Mouse (Mus musculus): ENCODE data around the gene Kdm2a. TPM values are rescaled to one million over a fixed set of nuclear protein-coding genes. Genes with fewer than 3 reads are reported as not detected.
A peak's percentile ranks its signal among the peaks of the same experiment; 100 is the strongest.

Gene Kdm2a
- polyA plus RNA-seq, 2 experiments = 54.4 to 99.7 TPM

DNA sequence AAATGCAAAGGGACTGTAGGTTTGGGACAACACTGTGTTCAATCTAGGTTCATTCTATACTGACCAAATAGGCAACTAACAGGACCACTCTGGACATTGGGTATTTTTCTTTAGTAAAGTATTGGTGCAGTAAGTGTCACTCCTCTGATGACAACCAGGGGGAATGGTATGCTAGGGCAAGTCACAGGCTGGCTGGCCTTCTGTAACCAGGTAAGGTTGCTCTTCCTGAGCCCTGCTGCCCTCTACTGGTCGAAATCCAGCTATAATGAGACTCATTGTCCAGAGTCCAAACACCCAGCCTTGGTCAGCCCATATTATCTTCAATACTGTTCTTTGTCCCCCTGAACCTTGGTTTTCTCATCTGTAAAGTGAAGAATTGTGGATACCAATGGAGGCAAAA, 19.1 kb upstream of the Kdm2a start:
- Histone ChIP-seq H3K9ac (ENCODE audit: low read depth, low read length, severe bottlenecking) (no peak overlapping the region), H3K4me1 (ENCODE audit: control insufficient read depth, insufficient read depth, low read length) (no peaks in the 10 kb centered on the region), H3K4me2 (replicated peaks; ENCODE audit: low read depth, low read length, severe bottlenecking) (no peak overlapping the region), H3K36me3 (ENCODE audit: control insufficient read depth, insufficient read depth, low read length) (no peaks in the 10 kb centered on the region), H3K4me3 (replicated peaks; ENCODE audit: low read length) (no peak overlapping the region), H3K27me3 (ENCODE audit: control insufficient read depth, insufficient read depth, low read length) (no peaks in the 10 kb centered on the region), H3K27ac (replicated peaks; ENCODE audit: low read depth, low read length) (no peak overlapping the region), H3K9me3 (ENCODE audit: control insufficient read depth, low read length) (no peaks in the 10 kb centered on the region; the same call in 1 of the 2 replicates)
- WGBS = 0% methylated on average over 1 of the region's 1 CpGs
- no peak for ATAC-seq (ENCODE audit: low FRiP score, low read depth)
- TF ChIP-seq POLR2A (IDR thresholded peaks at IDR 0.05; ENCODE audit: borderline replicate concordance, extremely low read depth, insufficient read depth, insufficient read length) = no peak
- peak; percentile 63 for DNase-seq (ENCODE audit: low spot score)

GRCm38 (mm10) chr19:4414631-4415030, 16.5 kb upstream of the Kdm2a start:
- Histone ChIP-seq H3K9ac (ENCODE audit: low read depth, low read length, severe bottlenecking) (no peak overlapping the region), H3K4me1 (ENCODE audit: control insufficient read depth, insufficient read depth, low read length) (no peaks in the 10 kb centered on the region), H3K9me3 (ENCODE audit: control insufficient read depth, low read length) (no peaks in the 10 kb centered on the region), H3K36me3 (ENCODE audit: control insufficient read depth, insufficient read depth, low read length) (no peaks in the 10 kb centered on the region), H3K4me3 (replicated peaks; ENCODE audit: low read length) (no peak overlapping the region), H3K27me3 (ENCODE audit: control insufficient read depth, insufficient read depth, low read length) (no peaks in the 10 kb centered on the region), H3K27ac (replicated peaks; ENCODE audit: low read depth, low read length) (no peak overlapping the region), H3K4me2 (replicated peaks; ENCODE audit: low read depth, low read length, severe bottlenecking) (no peak overlapping the region)
- DNase-seq (ENCODE audit: low spot score) = no peak
- no peak for TF ChIP-seq POLR2A (IDR thresholded peaks at IDR 0.05; ENCODE audit: borderline replicate concordance, extremely low read depth, insufficient read depth, insufficient read length)
- WGBS = 88% methylated on average over 1 of the region's 1 CpGs
- no peak for ATAC-seq (ENCODE audit: low FRiP score, low read depth)

DNA sequence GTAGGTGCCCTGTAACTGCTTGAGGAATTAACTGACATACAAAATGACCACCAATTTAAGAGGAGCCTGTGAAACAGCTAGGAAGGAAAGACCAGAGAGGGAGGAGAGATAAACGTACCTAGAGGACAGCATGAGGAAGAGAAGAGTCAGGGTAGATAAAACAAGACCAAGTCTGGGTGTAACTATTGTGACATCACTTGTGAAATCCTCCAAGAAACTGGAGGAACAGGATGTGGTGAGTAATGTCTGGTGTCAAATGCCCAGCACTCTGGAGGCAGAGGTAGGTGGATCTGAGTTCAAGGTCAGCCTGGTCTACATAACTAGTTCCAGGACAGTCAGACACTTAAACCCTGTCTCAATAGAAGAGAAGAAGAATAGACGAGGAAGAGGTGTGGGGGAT, 11.0 kb upstream of the Kdm2a start:
- TF ChIP-seq POLR2A (IDR thresholded peaks at IDR 0.05; ENCODE audit: borderline replicate concordance, extremely low read depth, insufficient read depth, insufficient read length) = no peak
- Histone ChIP-seq H3K4me3 (replicated peaks; ENCODE audit: low read length) (no peak overlapping the region), H3K4me2 (replicated peaks; ENCODE audit: low read depth, low read length, severe bottlenecking) (no peak overlapping the region), H3K9ac (ENCODE audit: low read depth, low read length, severe bottlenecking) (no peak overlapping the region), H3K36me3 (ENCODE audit: control insufficient read depth, insufficient read depth, low read length) (no peaks in the 10 kb centered on the region), H3K4me1 (ENCODE audit: control insufficient read depth, insufficient read depth, low read length) (no peaks in the 10 kb centered on the region), H3K27me3 (ENCODE audit: control insufficient read depth, insufficient read depth, low read length) (no peaks in the 10 kb centered on the region), H3K9me3 (ENCODE audit: control insufficient read depth, low read length) (no peaks in the 10 kb centered on the region), H3K27ac (replicated peaks; ENCODE audit: low read depth, low read length) (no peak overlapping the region)
- ATAC-seq (ENCODE audit: low FRiP score, low read depth) (no peak), DNase-seq (ENCODE audit: low spot score) (no peak)
- 64% methylated on average over 2 of the region's 2 CpGs for WGBS

DNA sequence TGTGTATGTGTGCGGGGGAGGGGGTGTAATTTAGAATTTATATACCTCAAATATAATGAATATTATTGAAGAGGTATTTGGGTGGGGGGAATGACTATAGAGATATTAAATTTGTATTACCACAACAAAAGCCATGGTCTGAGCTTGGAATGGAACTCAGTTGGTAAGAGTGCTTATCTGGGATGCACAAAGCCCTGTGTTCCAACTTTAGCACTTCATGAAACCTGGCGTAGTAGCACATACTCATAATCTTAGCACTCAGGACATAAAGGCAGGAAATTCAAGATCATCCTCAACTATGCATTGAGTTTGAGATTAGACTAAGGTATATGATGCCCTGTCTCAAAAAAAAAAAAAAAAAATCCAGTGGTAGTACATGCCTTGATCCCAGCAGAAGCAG, 6.8 kb upstream of the Kdm2a start:
- Histone ChIP-seq H3K4me1 (ENCODE audit: control insufficient read depth, insufficient read depth, low read length) (no peaks in the 10 kb centered on the region), H3K36me3 (ENCODE audit: control insufficient read depth, insufficient read depth, low read length) (0 out of 2 replicates have a peak, but pooled peaks cover 4% of the 10 kb centered on the region), H3K9me3 (ENCODE audit: control insufficient read depth, low read length) (no peaks in the 10 kb centered on the region), H3K27ac (replicated peaks; ENCODE audit: low read depth, low read length) (no peak overlapping the region), H3K4me2 (replicated peaks; ENCODE audit: low read depth, low read length, severe bottlenecking) (no peak overlapping the region), H3K27me3 (ENCODE audit: control insufficient read depth, insufficient read depth, low read length) (no peaks in the 10 kb centered on the region), H3K4me3 (replicated peaks; ENCODE audit: low read length) (no peak overlapping the region), H3K9ac (ENCODE audit: low read depth, low read length, severe bottlenecking) (no peak overlapping the region)
- WGBS = 94% methylated on average over 2 of the region's 2 CpGs
- no peak for TF ChIP-seq POLR2A (IDR thresholded peaks at IDR 0.05; ENCODE audit: borderline replicate concordance, extremely low read depth, insufficient read depth, insufficient read length)
- DNase-seq (ENCODE audit: low spot score) (no peak), ATAC-seq (ENCODE audit: low FRiP score, low read depth) (no peak)

DNA sequence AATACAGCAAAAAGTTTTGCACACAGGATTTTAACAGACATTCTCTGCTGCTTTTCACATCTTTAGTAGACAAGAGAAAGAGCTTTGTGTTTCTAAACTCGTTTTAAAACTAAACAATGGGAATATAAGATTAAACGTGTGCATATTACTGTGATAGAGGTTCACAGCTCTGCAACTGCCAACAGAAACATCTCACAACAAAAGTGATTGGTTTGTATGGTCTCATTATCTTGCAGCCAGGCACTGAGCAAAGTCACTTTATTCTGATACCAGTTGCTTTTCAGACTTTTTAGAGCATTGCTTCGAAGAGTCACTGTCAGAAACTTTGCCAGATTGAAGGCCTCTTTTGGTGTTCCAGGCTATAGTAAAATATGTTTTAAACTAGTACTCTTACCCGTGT, 874 bp upstream of the Kdm2a start:
- DNase-seq (ENCODE audit: low spot score) (no peak), ATAC-seq (ENCODE audit: low FRiP score, low read depth) (no peak)
- no peak overlapping the region; the same call in 1 of the 2 replicates for H3K4me2 ChIP-seq (replicated peaks; ENCODE audit: low read depth, low read length, severe bottlenecking)
- no peak overlapping the region for H3K4me3 ChIP-seq (replicated peaks; ENCODE audit: low read length)
- no peaks in the 10 kb centered on the region for H3K27me3 ChIP-seq (ENCODE audit: control insufficient read depth, insufficient read depth, low read length)
- no peaks in the 10 kb centered on the region for H3K9me3 ChIP-seq (ENCODE audit: control insufficient read depth, low read length)
- H3K9ac ChIP-seq (ENCODE audit: low read depth, low read length, severe bottlenecking) = no peak overlapping the region
- H3K27ac ChIP-seq (replicated peaks; ENCODE audit: low read depth, low read length) = no peak overlapping the region
- H3K4me1 ChIP-seq (ENCODE audit: control insufficient read depth, insufficient read depth, low read length) = 0 out of 2 replicates have a peak, but pooled peaks cover 3% of the 10 kb centered on the region
- no peak for TF ChIP-seq POLR2A (IDR thresholded peaks at IDR 0.05; ENCODE audit: borderline replicate concordance, extremely low read depth, insufficient read depth, insufficient read length)
- 71% methylated on average over 4 of the region's 4 CpGs for WGBS
- H3K36me3 ChIP-seq (ENCODE audit: control insufficient read depth, insufficient read depth, low read length) = 0 out of 2 replicates have a peak, but pooled peaks cover 4% of the 10 kb centered on the region

GRCm38 (mm10) chr19:4398630-4398948, 504 bp upstream of the Kdm2a start:
- no peak for TF ChIP-seq POLR2A (IDR thresholded peaks at IDR 0.05; ENCODE audit: borderline replicate concordance, extremely low read depth, insufficient read depth, insufficient read length)
- H3K9ac ChIP-seq (ENCODE audit: low read depth, low read length, severe bottlenecking) = peak overlapping the region; percentile 87
- 0 out of 2 replicates have a peak, but pooled peaks cover 3% of the 10 kb centered on the region for H3K4me1 ChIP-seq (ENCODE audit: control insufficient read depth, insufficient read depth, low read length)
- 27% methylated on average over 8 of the region's 8 CpGs for WGBS
- H3K9me3 ChIP-seq (ENCODE audit: control insufficient read depth, low read length) = no peaks in the 10 kb centered on the region
- H3K27me3 ChIP-seq (ENCODE audit: control insufficient read depth, insufficient read depth, low read length) = no peaks in the 10 kb centered on the region
- 0 out of 2 replicates have a peak, but pooled peaks cover 3% of the 10 kb centered on the region for H3K36me3 ChIP-seq (ENCODE audit: control insufficient read depth, insufficient read depth, low read length)
- peak overlapping the region; percentile 100 for H3K4me3 ChIP-seq (replicated peaks; ENCODE audit: low read length)
- DNase-seq (ENCODE audit: low spot score) (peak; percentile 17), ATAC-seq (ENCODE audit: low FRiP score, low read depth) (no peak)
- H3K4me2 ChIP-seq (replicated peaks; ENCODE audit: low read depth, low read length, severe bottlenecking) = peak overlapping the region; percentile 88
- peak overlapping the region; percentile 93 for H3K27ac ChIP-seq (replicated peaks; ENCODE audit: low read depth, low read length)
